Mouse (Mus musculus) liver (tissue): ENCODE data around the gene Dst.
"Not testable (repeated sequence)": the region's sequence is repeated elsewhere in the genome, so short reads cannot be mapped to it uniquely, and the experiment has no call there.

Source experiments
- DNase-seq: peaks from one replicate; pipeline ENCODE4 v3.0.0-alpha.2; 2020; ENCODE audit warnings: mixed read lengths

Dst gene

DNA sequence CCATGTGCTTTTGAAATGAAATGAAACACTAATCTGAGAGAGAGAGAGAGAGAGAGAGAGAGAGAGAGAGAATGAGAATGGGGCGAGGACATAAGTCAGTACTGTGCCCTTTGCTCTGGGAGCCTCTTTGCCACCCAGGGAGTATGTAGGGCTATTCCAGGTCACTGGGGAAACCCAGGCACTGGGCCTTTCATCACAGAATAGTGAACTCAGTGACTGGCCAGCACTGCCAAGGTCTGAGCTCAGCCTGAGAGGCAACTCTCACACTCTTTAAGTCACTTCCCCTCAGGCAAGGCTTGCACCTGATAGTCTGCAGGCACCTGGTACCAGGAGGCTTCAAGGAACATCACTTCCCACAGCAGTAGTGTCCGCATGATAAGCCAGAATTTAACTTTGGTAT lies 398.7 kb downstream of the Dst start:
- no peak for DNase-seq

- no peak for DNase-seq
Measured at GRCm38 (mm10) chr1:34307191-34307590, 399.2 kb downstream of the Dst start.

- not testable (repeated sequence) for DNase-seq
Measured at GRCm38 (mm10) chr1:34308841-34309240, 400.8 kb downstream of the Dst start.

DNA sequence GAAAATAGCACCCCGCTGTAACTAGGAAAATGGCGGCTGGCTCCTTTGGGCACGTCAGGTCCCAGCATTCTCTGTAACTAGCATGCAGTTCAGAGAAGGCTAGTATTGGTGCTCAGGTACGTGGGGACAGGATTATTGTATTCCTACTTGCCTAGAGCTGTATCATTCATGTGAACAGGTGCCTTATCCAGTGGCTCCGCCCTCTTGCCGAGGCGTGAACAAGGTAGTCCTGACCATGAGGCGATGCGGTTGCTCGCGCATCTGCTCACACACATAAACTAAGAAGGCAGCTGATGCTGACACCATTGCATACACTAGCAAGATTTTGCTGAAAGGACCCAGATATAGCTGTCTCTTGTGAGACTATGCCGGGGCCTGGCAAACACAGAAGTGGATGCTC lies 401.4 kb downstream of the Dst start:
- no peak for DNase-seq

DNA sequence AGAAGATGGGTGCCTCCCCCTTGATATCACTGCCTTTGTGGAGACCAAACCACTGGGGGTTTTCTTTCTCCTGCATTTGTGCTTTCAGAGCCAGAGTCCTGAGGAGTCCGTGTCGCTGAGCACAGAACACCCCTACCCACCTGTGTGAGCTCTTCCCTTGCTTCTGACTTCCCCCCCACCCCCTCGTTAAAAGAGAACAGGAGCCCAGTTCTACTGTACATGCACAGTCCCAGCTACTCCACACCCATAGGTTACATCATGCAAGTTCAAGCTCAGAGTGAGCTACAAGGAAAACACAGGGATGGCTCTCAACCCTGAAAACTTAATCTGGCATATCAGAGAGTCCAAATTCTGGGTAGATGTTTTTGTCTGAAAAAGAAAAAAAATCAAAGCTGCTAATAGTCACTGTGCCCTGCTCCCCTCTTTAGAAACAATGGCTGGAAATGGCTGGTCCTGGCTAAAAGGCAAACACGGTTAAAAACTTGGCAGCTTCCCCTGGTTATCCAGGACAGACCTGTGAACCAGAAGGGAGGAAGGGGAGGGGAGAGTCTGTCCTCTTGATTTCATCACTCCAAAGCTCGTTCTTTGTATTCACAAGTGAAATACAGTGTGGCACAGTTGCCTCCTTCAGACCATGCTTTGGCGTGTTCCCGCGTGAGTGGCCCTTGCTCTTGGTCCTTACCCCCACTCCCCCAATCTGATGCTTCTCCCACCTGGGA lies 402.7 kb downstream of the Dst start:
- DNase-seq: no peak

DNA sequence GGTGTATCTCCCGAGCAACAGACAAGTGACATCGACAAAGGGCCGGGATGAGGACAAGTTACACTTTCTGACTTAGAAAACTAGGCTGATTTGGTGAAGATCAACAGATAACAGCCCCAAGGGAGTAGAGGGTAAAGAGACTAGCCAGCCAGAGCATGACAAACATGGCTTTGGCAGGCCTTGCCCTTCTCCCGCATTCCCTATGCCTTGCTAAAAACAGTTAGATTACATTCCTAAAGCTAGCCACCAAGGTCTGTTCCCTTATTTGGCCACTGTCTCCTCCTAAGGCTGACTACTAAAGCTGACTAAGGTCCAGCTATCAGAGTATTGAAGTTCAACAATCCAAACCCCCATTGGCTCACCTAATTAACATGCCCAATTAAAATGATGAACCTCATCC lies 404.8 kb downstream of the Dst start:
- DNase-seq: no peak

GRCm38 (mm10) chr1:34315381-34315780 lies 407.4 kb downstream of the Dst start:
- DNase-seq: no peak

GRCm38 (mm10) chr1:34324255-34324654 lies 416.2 kb downstream of the Dst start:
- DNase-seq: no peak

DNA sequence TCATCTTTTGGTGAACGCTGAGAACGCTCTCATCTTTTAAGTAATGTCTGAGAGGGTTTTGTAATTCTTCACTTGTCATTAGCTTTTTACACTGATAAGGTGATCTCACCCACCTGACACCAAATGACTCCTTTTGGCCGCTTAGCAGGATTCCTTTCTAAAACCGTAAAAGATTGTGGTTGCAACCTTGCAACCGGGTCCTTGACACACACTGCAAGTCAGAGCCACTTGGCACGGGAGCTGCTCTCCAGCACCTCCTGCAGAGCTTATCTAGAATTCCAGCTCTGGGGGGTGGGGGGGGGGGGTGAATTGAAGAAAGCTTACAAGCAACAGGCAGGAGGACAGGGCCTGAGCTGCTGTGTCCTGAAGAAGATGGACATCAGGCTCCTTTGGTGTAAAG lies 420.6 kb downstream of the Dst start:
- DNase-seq: no peak

DNA sequence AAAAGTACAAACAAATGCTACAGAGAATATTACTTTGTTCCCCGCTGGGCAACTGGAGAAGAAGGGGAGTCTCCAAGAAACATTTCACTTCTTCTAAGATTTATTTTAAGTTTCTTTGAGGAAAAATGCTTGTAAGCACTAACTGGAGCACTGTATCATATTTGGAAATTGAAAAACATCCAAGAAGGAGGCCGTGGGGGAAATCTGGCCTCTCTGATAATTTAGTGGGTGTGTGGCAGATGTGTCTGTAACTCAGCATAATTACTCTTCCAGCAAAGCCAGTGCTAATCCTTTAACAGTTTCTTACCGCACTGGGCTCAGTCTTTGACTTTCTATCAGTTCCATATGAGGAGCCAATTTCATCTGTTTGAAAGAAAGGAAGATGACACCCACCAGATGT lies 423.7 kb downstream of the Dst start:
- no peak for DNase-seq
